ENCODE assay signal across 9 mouse cellular contexts in the genomic region with DNA sequence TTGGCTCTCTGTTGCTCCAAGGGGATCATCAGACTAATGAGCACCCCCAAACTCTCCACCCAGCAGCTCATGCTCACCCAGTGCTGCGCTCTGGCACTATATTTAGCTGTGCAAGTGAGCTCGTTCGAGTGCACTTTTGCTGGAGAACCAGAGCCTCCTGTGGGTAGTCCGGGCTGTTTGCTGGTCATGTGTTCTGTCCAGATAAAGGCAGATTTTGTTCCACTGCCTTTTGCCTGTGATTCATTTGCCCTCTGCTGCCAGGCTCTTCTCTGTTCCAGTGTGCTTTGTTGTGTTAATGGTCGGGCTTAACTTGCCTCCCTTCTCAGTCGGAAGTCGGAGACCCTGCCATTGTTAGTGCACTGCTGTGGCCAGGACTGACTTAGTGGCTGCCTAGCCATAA. TPM values are rescaled to one million over a fixed set of nuclear protein-coding genes. Genes with fewer than 3 reads are reported as not detected.
DNase-seq lines count a peak whose midpoint lies in the region; ATAC-seq lines count a peak whose summit lies in the region.
"Had no signal": no experiment of that assay in that cellular context is flagged by ENCODE, and none has a peak within 500 bp of the region (broad histone marks: within the 10 kb centered on the region; RNA-seq: fewer than 3 reads in every experiment).

No protein-coding gene starts in this region.

- WGBS in limb, embryonic 12.5 days, result 81% methylated on average over 7 of the region's 7 CpGs

- no peaks in the 10 kb centered on the region for H3K27me3 ChIP-seq in limb, embryonic 12.5 days
- H3K27me3 ChIP-seq: liver, embryonic 15.5 days had no signal

- peaks cover 60% of the 10 kb centered on the region for H3K36me3 ChIP-seq in limb, embryonic 12.5 days

- no peak overlapping the region for H3K4me3 ChIP-seq in limb, embryonic 12.5 days (replicated peaks)
- H3K4me3 ChIP-seq: liver, embryonic 15.5 days had no signal

- peak; percentile 80 to 84 for DNase-seq in adrenal gland, adult (ENCODE audit: inconsistent age in 2 of 2, low spot score in 1 of 2)
- no peak for DNase-seq in adrenal gland, postnatal 4 days (ENCODE audit: low spot score in 2 of 2)
- peak; percentile 74 for DNase-seq in MN1 (ENCODE audit: low spot score)
- DNase-seq in heart, adult 18-20 months, result peak; percentile 66 to 79
- DNase-seq in natural killer cell, adult 2 months (ENCODE audit: low spot score in 2 of 2), result no peak
- no peak for DNase-seq in ovary, postnatal 36 days (ENCODE audit: low spot score)
- no peak for DNase-seq in right cerebral cortex, adult 2 months (ENCODE audit: low spot score in 2 of 2)

- H3K9ac ChIP-seq in limb, embryonic 12.5 days (replicated peaks), result 0 out of 2 replicates have a peak overlapping the region, but pooled peaks have one; percentile 28
- H3K9ac ChIP-seq: liver, embryonic 15.5 days had no signal

- peak overlapping the region; percentile 83; the same call in 1 of the 2 replicates for H3K4me2 ChIP-seq in limb, embryonic 12.5 days
- H3K4me2 ChIP-seq: liver, embryonic 15.5 days had no signal

- H3K4me1 ChIP-seq in limb, embryonic 12.5 days (replicated peaks), result peaks cover 27% of the 10 kb centered on the region

- H3K9me3 ChIP-seq in limb, embryonic 12.5 days, result no peaks in the 10 kb centered on the region
- H3K9me3 ChIP-seq: liver, embryonic 15.5 days had no signal

- peak overlapping the region; percentile 97; the same call in 1 of the 2 replicates for H3K27ac ChIP-seq in limb, embryonic 12.5 days
- H3K27ac ChIP-seq: liver, embryonic 15.5 days had no signal

- no peak for ATAC-seq in limb, embryonic 12.5 days (ENCODE audit: insufficient number of reproducible peaks, insufficient read depth, low FRiP score, low TSS enrichment, low read depth)

RNA-seq across cellular contexts. Expression of a gene that starts 0.4 kb away (rescaled TPM):
- total RNA-seq in adrenal gland, postnatal 4 days (2021), result 10 to 100 TPM; 34.8 to 45.6 TPM
- 1 to 10 TPM; 2.4 to 4.3 TPM for total RNA-seq in heart, adult 18-20 months (2021)
- polyA plus RNA-seq in limb, embryonic 12.5 days (2016; fragmentation: Nextera tagmentation; extraction: Ambion mirVana), result not detected in 2 replicates
- polyA plus RNA-seq: liver, embryonic 15.5 days had no signal

RNA-seq across cellular contexts. Expression of a gene that starts 3.0 kb away (rescaled TPM):
- total RNA-seq in adrenal gland, postnatal 4 days (2021), result 100 to 1,000 TPM in 1 of 2 experiments, 10 to 100 TPM in 1; 94.9 to 103 TPM
- 10 to 100 TPM; 18.6 to 19.0 TPM for total RNA-seq in heart, adult 18-20 months (2021)
- polyA plus RNA-seq in limb, embryonic 12.5 days (2016; fragmentation: Nextera tagmentation; extraction: Ambion mirVana), result 71.3 and 74.9 TPM in 2 replicates

RNA-seq across cellular contexts. Expression of a gene that starts 12.4 kb away (rescaled TPM):
- total RNA-seq in adrenal gland, postnatal 4 days (2021), result 100 to 1,000 TPM; 259 to 304 TPM
- total RNA-seq in heart, adult 18-20 months (2021), result 100 to 1,000 TPM in 1 of 2 experiments, 10 to 100 TPM in 1; 53.9 to 160 TPM
- 0.51 and 0.58 TPM in 2 replicates for polyA plus RNA-seq in limb, embryonic 12.5 days (2016; fragmentation: Nextera tagmentation; extraction: Ambion mirVana)

RNA-seq across cellular contexts. Expression of a gene that starts 20.5 kb away (rescaled TPM):
- total RNA-seq in adrenal gland, postnatal 4 days (2021), result 100 to 1,000 TPM; 171 to 192 TPM
- total RNA-seq in heart, adult 18-20 months (2021), result 100 to 1,000 TPM; 238 to 271 TPM
- polyA plus RNA-seq in limb, embryonic 12.5 days (2016; fragmentation: Nextera tagmentation; extraction: Ambion mirVana), result 145 and 146 TPM in 2 replicates

RNA-seq across cellular contexts. Expression of a gene that starts 34.7 kb away (rescaled TPM):
- 1 to 10 TPM; 1.4 to 1.5 TPM for total RNA-seq in adrenal gland, postnatal 4 days (2021)
- total RNA-seq in heart, adult 18-20 months (2021), result under 1 TPM in 1 of 2 experiments, not detected in 1; 0.49 TPM
- polyA plus RNA-seq in limb, embryonic 12.5 days (2016; fragmentation: Nextera tagmentation; extraction: Ambion mirVana), result 1.6 TPM in 2 replicates

Comparison
In these comparisons a context has a peak if more than half of its experiments do, and no peak if none do; other contexts are left out.
1. DNase-seq: peak in adrenal gland, adult (2 of 2), MN1 (single experiment) and heart, adult 18-20 months (2 of 2); none in adrenal gland, postnatal 4 days (0 of 2), natural killer cell, adult 2 months (0 of 2), ovary, postnatal 36 days (single experiment) and right cerebral cortex, adult 2 months (0 of 2).
2. RNA of a gene that starts 0.4 kb away (total RNA-seq): 34.8 to 45.6 TPM in adrenal gland, postnatal 4 days; 2.4 to 4.3 TPM in heart, adult 18-20 months; every median in the first group is over 4 times any median in the second.
3. RNA of a gene that starts 3.0 kb away (total RNA-seq): 94.9 to 103 TPM in adrenal gland, postnatal 4 days; 18.6 to 19.0 TPM in heart, adult 18-20 months; every median in the first group is over 4 times any median in the second.